Mouse (Mus musculus): ENCODE results near the gene Gimd1. TPM values are rescaled to one million over a fixed set of nuclear protein-coding genes. Genes with fewer than 3 reads are reported as not detected.

Gimd1 gene
- total RNA-seq, 2 experiments from 2014 or later: not detected

Other genes with a start within 250 kb of the Gimd1 start
- gene Tbck, start 54.3 kb downstream of the Gimd1 start, total RNA-seq (2021): 10 to 100 TPM; 33.7 to 35.2 TPM
- 10 to 100 TPM; 54.7 to 60.7 TPM for gene Aimp1, start 54.5 kb downstream of the Gimd1 start, total RNA-seq (2021)